Mouse (Mus musculus): ENCODE data around the gene Ceacam19.
A peak's percentile ranks its signal among the peaks of the same experiment; 100 is the strongest.
"Not testable (repeated sequence)": the region's sequence is repeated elsewhere in the genome, so short reads cannot be mapped to it uniquely, and the experiment has no call there.

Gene Ceacam19

GRCm38 (mm10) chr7:19887849-19888248 lies at the start of gene Ceacam19:
Gene Ceacam19 (minus strand): TSS chr7:19887965.
- DNase-seq (ENCODE audit: low spot score) = no peak

GRCm38 (mm10) chr7:19937229-19937821 lies 49.6 kb upstream of the Ceacam19 start:
- DNase-seq (ENCODE audit: low spot score) = no peak

GRCm38 (mm10) chr7:19935961-19936360 lies 48.2 kb upstream of the Ceacam19 start:
- no peak for DNase-seq (ENCODE audit: low spot score)

GRCm38 (mm10) chr7:19935171-19935751 lies 47.5 kb upstream of the Ceacam19 start:
- DNase-seq (ENCODE audit: low spot score) = no peak

- peak; percentile 87 for DNase-seq (ENCODE audit: low spot score)
Measured at GRCm38 (mm10) chr7:19932877-19933809, 45.4 kb upstream of the Ceacam19 start.

- DNase-seq (ENCODE audit: low spot score) = no peak
Measured at GRCm38 (mm10) chr7:19932133-19932876, 44.5 kb upstream of the Ceacam19 start.

- DNase-seq (ENCODE audit: low spot score) = not testable (repeated sequence)
Measured at GRCm38 (mm10) chr7:19930481-19930880, 42.7 kb upstream of the Ceacam19 start.

GRCm38 (mm10) chr7:19928486-19928885 lies 40.7 kb upstream of the Ceacam19 start:
- DNase-seq (ENCODE audit: low spot score) = no peak

- DNase-seq (ENCODE audit: low spot score) = no peak
Measured at GRCm38 (mm10) chr7:19926849-19927480, 39.2 kb upstream of the Ceacam19 start.

- DNase-seq (ENCODE audit: low spot score) = no peak
Measured at GRCm38 (mm10) chr7:19925376-19925775, 37.6 kb upstream of the Ceacam19 start.

- DNase-seq (ENCODE audit: low spot score) = no peak
Measured at GRCm38 (mm10) chr7:19923797-19924196, 36.0 kb upstream of the Ceacam19 start.

GRCm38 (mm10) chr7:19923354-19923753 lies 35.6 kb upstream of the Ceacam19 start:
- DNase-seq (ENCODE audit: low spot score) = no peak

GRCm38 (mm10) chr7:19920506-19921261 lies 32.9 kb upstream of the Ceacam19 start, which contains the start of gene Pvr:
Gene Pvr (minus strand): TSS chr7:19921160.
- DNase-seq (ENCODE audit: low spot score) = peak; percentile 75

- no peak for DNase-seq (ENCODE audit: low spot score)
Measured at GRCm38 (mm10) chr7:19920166-19920505, 32.4 kb upstream of the Ceacam19 start.

- DNase-seq (ENCODE audit: low spot score) = peak; percentile 34
Measured at GRCm38 (mm10) chr7:19914558-19914957, 26.8 kb upstream of the Ceacam19 start.

GRCm38 (mm10) chr7:19911695-19912524 lies 24.1 kb upstream of the Ceacam19 start:
- DNase-seq (ENCODE audit: low spot score) = peak; percentile 31

- DNase-seq (ENCODE audit: low spot score) = no peak
Measured at GRCm38 (mm10) chr7:19911292-19911658, 23.5 kb upstream of the Ceacam19 start.

GRCm38 (mm10) chr7:19910421-19911291 lies 22.9 kb upstream of the Ceacam19 start:
- DNase-seq (ENCODE audit: low spot score) = peak; percentile 91

GRCm38 (mm10) chr7:19889881-19890280 lies 2.1 kb upstream of the Ceacam19 start:
- DNase-seq (ENCODE audit: low spot score) = peak; percentile 83
